Mouse (Mus musculus) kidney, adult 8-10 months (tissue): ENCODE results near the gene Gas2l3.

Source experiments
- DNase-seq, 2 experiments: peaks; one replicate each; pipeline ENCODE4 v3.0.0; 2022

Gas2l3 gene

GRCm38 (mm10) chr10:89443115-89443622 lies 598 bp downstream of the Gas2l3 start:
- no peak for DNase-seq

DNA sequence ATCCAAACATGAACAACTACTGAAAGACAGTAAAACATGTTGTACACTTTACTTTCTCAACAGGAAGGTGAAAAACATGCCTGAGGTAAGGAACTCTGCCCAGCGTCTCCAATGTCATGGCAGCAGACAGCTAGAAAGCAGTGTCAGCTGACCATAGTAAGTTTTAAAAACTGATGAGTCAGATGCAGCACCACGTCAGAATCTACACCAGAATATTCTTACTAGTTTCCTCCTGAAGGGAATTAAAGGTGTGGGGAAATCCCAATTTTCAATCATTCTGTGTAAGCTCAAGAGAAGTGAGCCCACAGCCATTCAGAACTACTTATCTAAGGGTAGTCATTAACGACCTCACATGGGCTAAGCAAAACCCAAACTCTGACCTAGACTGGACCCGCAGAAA lies 1.1 kb downstream of the Gas2l3 start:
- no peak for DNase-seq

- no peak for DNase-seq
Measured at GRCm38 (mm10) chr10:89441961-89442360, 1.8 kb downstream of the Gas2l3 start.

DNA sequence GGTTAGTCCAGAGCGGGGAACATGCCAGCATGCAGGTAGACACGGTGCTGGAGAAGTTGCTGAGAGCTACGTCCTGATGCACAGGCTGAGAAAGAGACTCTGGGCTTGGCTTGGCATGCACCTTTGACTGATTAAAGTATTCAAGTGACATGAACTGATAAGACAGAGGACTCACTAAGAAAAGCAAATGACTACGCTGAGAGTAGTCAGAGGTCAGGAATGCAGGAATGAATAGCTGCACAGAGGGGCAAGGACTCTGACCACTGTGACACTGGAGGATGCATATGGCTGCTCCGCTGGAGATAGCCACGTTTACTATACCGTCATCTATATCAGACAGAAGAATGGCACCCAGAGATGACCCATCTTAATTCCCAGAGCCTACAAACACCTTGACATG lies 4.4 kb downstream of the Gas2l3 start:
- DNase-seq: no peak

- no peak for DNase-seq
Measured at GRCm38 (mm10) chr10:89437996-89438395, 5.8 kb downstream of the Gas2l3 start.

GRCm38 (mm10) chr10:89437472-89437871 lies 6.3 kb downstream of the Gas2l3 start:
- no peak for DNase-seq

DNA sequence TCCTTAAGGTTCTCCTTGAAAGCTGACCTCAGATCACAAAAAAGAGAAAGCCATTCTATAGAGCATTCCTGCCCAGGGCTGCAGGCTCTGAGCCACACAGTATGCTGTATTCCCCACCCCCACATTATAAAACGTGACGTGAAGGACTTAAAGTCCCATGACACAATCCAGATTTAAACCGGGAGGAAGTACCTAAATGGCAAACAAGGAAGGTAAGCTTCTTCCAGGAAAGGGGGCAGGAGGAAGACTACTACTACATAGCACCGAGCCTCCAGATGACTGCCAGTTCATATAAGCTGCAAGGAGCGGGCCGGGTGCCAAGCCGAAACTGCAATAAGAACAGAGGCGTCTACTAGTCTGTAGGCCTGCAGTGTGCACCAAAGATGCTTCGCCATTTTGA lies 7.8 kb downstream of the Gas2l3 start:
- DNase-seq: no peak

GRCm38 (mm10) chr10:89435413-89435812 lies 8.4 kb downstream of the Gas2l3 start:
- DNase-seq: no peak

- DNase-seq: no peak
Measured at GRCm38 (mm10) chr10:89434509-89435210, 9.1 kb downstream of the Gas2l3 start.

DNA sequence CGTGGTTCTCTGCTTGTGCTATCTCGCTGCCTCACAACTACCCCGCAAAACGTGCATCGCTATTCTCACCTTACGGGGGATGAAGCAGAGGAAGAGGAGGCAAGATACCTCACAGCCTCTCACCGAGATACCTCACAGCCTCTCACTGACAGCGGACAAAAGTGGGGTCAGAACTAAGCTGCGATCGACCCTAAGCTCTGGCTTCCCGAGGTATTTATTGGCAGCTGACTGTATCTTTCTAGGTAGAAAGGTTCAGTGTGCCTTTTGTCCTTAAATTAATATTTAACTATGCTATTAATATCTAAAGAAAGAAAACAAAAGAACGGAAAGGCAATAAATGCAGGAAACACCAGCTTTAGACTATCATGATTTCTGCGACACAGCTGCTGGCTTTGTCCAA lies 11.0 kb downstream of the Gas2l3 start:
- no peak for DNase-seq

- DNase-seq: no peak
Measured at GRCm38 (mm10) chr10:89430751-89431150, 13.0 kb downstream of the Gas2l3 start.

- no peak for DNase-seq
Measured at GRCm38 (mm10) chr10:89424800-89425393, 18.9 kb downstream of the Gas2l3 start.

GRCm38 (mm10) chr10:89424217-89424616 lies 19.6 kb downstream of the Gas2l3 start:
- no peak for DNase-seq

DNA sequence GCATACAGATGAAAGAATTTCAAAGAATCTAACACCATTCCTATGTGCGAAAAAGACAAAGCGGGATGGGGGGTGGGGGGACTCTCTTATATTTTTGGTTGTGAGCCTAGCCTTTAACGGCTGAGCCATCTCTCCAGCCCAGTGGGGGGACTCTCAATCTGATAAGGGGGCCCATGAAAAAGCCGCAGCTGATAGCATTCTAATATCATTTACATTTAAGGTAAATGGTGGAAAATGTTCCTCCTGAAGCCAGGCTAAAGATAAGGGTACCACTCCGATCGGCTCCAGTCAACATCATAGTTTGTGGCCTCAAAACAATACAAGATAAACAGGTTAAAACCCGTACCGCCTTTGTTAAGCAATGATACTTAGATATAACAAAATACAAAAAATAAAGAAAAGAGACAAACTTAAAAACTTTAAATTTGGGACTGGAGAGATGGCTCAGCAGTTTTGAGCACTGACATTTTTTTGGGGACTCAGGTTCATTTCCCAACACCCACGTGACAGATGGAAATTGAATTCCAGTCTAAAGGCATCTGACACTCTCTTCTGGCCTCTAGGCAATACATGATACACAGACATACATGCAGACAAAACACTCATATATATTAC lies 20.5 kb downstream of the Gas2l3 start:
- no peak for DNase-seq

DNA sequence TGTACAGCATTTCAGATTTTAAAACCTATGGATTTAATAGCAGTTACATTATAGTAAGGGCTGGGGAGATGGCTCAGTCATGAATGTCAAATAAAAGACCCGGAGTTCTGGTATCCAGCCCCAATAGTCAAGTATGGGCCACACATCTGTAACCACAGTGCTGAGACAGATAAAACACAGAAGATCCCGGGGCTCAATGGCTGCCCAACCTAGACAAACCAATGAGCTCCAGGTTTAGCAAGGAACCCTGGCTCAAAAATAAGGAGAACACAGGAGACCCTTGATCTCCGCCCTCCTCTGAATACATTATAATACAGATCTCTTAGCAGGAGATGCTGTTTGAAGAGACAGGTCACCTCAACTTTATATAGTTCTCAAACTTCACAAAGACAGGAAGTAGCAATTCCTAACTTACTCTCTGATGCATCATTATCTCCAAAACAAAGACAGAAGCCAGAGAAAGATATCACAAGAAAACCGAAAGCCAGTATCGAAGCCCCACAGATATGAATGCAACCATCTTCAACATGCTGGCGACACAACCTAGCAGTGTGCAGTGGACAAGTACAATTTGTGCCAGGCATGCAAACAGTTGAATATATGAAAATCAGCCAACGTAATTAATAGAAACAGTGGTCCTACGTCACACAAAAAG lies 21.1 kb downstream of the Gas2l3 start:
- no peak for DNase-seq

- DNase-seq: no peak
Measured at GRCm38 (mm10) chr10:89417966-89418365, 25.8 kb downstream of the Gas2l3 start.

DNA sequence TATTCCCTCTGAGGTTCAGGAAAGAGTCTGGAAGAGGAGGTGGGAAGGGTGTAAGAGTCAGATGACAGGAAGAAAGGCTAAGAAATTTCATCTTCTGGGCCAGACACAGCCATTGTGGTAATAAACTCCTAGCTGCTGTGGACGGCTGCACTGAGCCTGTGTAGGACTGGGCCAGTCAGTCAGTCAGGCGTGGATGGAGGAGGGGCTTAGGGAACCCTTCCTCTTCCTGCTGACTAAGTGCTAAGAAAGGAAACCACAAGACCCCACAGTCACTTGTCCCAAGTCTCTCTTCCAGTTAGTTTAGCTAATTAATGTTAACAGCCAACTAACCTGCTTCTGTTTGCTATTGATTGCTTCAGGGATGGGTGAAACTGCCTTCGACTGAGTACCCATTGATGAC lies 28.3 kb downstream of the Gas2l3 start:
- DNase-seq: no peak

DNA sequence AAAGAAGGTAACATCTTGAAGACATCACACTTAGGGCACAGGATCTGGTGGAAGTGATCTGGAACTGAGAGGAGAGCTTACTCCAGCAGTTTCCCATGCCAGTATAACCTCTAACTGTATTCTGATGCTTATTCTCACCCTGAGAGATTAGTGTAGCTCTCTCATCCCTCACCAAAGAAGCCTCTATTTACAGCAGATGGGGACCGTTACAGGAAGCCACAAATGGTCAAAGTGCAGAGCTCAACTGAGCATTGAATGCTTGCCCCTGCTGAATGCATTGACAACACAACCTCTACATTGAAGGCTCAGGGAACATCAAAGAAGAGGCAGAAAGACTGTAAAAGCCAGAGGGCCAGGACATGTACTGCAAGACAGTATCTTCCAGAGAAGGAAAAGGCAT lies 36.2 kb downstream of the Gas2l3 start:
- no peak for DNase-seq

DNA sequence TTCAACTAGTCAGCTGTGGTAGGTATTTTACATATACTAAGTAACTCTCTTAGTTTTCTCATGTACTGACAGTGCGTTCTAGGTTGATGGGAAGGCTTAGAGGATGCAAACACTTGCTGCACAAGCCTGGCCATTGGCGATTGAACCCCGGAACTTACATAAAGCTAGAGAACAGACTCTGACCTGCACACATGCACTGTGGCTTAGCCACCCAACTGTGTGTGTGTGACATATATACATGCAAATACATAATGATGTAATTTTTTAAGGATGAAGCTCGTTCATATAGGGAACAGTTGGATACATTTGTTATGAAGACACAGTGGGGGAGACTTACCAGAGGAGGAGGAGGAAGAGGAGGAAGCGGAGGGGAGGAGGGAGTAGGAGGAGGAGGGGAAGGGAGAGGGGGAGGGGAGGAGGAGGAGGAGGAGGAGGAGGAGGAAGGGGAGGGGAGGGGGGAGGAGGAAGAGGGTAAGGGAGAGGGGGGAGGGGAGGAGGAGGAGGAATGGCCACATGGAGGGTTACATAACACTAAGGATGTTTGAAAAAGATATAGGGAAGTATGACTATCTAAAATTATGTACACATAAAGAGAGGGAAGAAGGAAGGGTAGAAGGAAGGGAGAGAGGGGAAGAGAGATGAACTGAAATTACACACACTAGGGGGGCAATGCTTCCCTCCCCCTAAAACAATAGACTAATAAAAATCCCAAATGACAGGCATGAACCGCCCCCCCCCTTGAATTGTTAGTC lies 36.9 kb downstream of the Gas2l3 start:
- no peak for DNase-seq

DNA sequence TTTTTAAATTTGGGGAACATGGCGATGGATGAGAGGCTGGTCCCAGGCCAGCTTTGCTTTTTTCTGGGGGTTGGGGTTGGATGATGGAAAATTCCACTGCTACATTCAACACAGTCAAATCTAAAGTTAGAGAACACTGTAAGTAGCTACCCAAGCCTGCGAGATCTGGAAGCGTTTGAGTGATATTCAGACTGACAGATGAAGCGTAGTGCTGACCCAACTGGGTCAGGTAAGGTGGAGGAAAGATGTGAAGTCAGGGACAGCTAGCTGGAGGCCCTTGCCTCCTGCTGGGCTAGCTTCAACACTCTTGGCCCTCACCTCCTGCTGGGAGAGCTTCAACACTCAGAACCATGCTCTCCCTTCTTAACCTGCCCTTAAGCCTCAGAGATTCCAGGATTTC lies 38.8 kb downstream of the Gas2l3 start:
- no peak for DNase-seq

- no peak for DNase-seq
Measured at GRCm38 (mm10) chr10:89400674-89401336, 43.0 kb downstream of the Gas2l3 start.

DNA sequence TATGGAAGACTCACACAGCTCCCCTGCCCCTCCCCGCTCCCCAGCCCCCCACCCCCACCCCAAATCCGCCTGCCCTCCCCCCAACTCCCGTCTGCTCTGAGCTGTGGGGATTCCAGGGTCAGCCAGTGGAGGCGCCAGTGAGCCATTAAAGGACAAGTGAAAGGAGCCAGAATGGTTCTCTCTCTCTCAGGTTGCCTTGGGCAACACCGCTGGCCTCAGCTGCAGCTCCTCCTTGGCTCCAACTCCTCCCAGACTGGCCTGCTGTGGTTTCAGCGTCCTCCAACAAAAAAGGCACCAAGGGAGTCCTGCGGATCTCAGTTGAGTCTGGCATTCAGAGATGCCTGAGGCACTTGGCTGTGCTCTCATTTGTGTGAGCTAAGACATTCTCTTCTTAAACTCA lies 47.9 kb downstream of the Gas2l3 start:
- peak in 1 of 2 experiments; percentile 53 for DNase-seq
